Mouse (Mus musculus): ENCODE data around the gene Sync. TPM values are rescaled to one million over a fixed set of nuclear protein-coding genes. Genes with fewer than 3 reads are reported as not detected.

Sync gene
- total and polyA plus RNA-seq, 3 experiments, result 0.31 to 0.43 TPM; not detected in 1

GRCm38 (mm10) chr4:129263225-129264021 is 24.0 kb upstream of the Sync start (continued):
- TF ChIP-seq EP300 (IDR thresholded peaks at IDR 0.05; ENCODE audit: low read depth in 1 of 2, low read length in 2 of 2) (peak; percentile 65 to 84), E2F4 (IDR thresholded peaks at IDR 0.05; ENCODE audit: borderline replicate concordance, low read depth, low read length) (no peak), GABPA (IDR thresholded peaks at IDR 0.05; ENCODE audit: low read depth, low read length) (peak; percentile 89), MYB (IDR thresholded peaks at IDR 0.05; ENCODE audit: low read depth, low read length) (no peak), HCFC1 (IDR thresholded peaks at IDR 0.05; ENCODE audit: low read depth, low read length) (no peak; the same call in 1 of the 2 replicates), GATA1 (IDR thresholded peaks at IDR 0.05; ENCODE audit: low read depth, low read length) (peak; percentile 59), MEF2A (IDR thresholded peaks at IDR 0.05; ENCODE audit: extremely low read depth, insufficient replicate concordance, low read depth, low read length, poor library complexity, severe bottlenecking) (no peak), RCOR1 (IDR thresholded peaks at IDR 0.05; ENCODE audit: low read depth, low read length) (peak; percentile 48; the same call in 1 of the 2 replicates), CHD1 (IDR thresholded peaks at IDR 0.05; ENCODE audit: low read depth, low read length) (0 out of 2 replicates have a peak, but pooled peaks have one; percentile 39), ZC3H11A (IDR thresholded peaks at IDR 0.05; ENCODE audit: low read depth, low read length) (no peak), JUND (IDR thresholded peaks at IDR 0.05; ENCODE audit: low read depth, low read length) (peak; percentile 66; the same call in 1 of the 2 replicates)

GRCm38 (mm10) chr4:129266191-129266590 is 21.2 kb upstream of the Sync start:
- no peaks in the 10 kb centered on the region for H3K27me3 ChIP-seq (ENCODE audit: control insufficient read depth in 1 of 2, insufficient read depth in 2 of 2, low read length in 2 of 2)
- H3K79me2 ChIP-seq (ENCODE audit: control insufficient read depth, insufficient read depth, low read length, poor library complexity), result no peaks in the 10 kb centered on the region
- no peak for DNase-seq (ENCODE audit: low read depth, low spot score)
- H3K9ac ChIP-seq (ENCODE audit: control insufficient read depth, low read depth, low read length, poor library complexity, severe bottlenecking), result no peak overlapping the region
- H3K27ac ChIP-seq (ENCODE audit: control insufficient read depth, low read depth, low read length), result no peak overlapping the region
- H3K9me3 ChIP-seq (replicated peaks; ENCODE audit: insufficient read depth, low read length), result no peaks in the 10 kb centered on the region
- peaks cover 0 to 5% of the 10 kb centered on the region in 2 experiments; a peak in 2 of 4 replicates for H3K36me3 ChIP-seq (ENCODE audit: control insufficient read depth in 1 of 2, insufficient read depth in 2 of 2, low read length in 2 of 2)
- H3K4me3 ChIP-seq (ENCODE audit: control insufficient read depth in 1 of 2, insufficient read depth in 1 of 2, low read depth in 2 of 2, low read length in 2 of 2), result no peak overlapping the region
- peaks cover 5 to 15% of the 10 kb centered on the region in 2 experiments; a peak in 3 of 4 replicates for H3K4me1 ChIP-seq (ENCODE audit: control insufficient read depth in 1 of 2, insufficient read depth in 2 of 2, low read length in 2 of 2)
- TF ChIP-seq MAFK (IDR thresholded peaks at IDR 0.05; ENCODE audit: borderline replicate concordance, low read depth, low read length), result no peak

- H3K9me3 ChIP-seq (replicated peaks; ENCODE audit: insufficient read depth, low read length), result no peaks in the 10 kb centered on the region
- H3K27me3 ChIP-seq (ENCODE audit: control insufficient read depth in 1 of 2, insufficient read depth in 2 of 2, low read length in 2 of 2), result no peaks in the 10 kb centered on the region
- no peak overlapping the region for H3K27ac ChIP-seq (ENCODE audit: control insufficient read depth, low read depth, low read length)
- H3K4me3 ChIP-seq (ENCODE audit: control insufficient read depth in 1 of 2, insufficient read depth in 1 of 2, low read depth in 2 of 2, low read length in 2 of 2), result no peak overlapping the region
- no peaks in the 10 kb centered on the region for H3K79me2 ChIP-seq (ENCODE audit: control insufficient read depth, insufficient read depth, low read length, poor library complexity)
- no peak overlapping the region for H3K9ac ChIP-seq (ENCODE audit: control insufficient read depth, low read depth, low read length, poor library complexity, severe bottlenecking)
- H3K4me1 ChIP-seq (ENCODE audit: control insufficient read depth in 1 of 2, insufficient read depth in 2 of 2, low read length in 2 of 2), result peaks cover 5 to 20% of the 10 kb centered on the region in 2 experiments; a peak in 3 of 4 replicates
- peaks cover 0 to 5% of the 10 kb centered on the region in 2 experiments; a peak in 2 of 4 replicates for H3K36me3 ChIP-seq (ENCODE audit: control insufficient read depth in 1 of 2, insufficient read depth in 2 of 2, low read length in 2 of 2)
- no peak for DNase-seq (ENCODE audit: low read depth, low spot score)
- TF ChIP-seq ELF1 (IDR thresholded peaks at IDR 0.05; ENCODE audit: low read depth, low read length) (no peak), SIN3A (IDR thresholded peaks at IDR 0.05; ENCODE audit: low read length) (no peak), MYB (IDR thresholded peaks at IDR 0.05; ENCODE audit: low read depth, low read length) (no peak), GATA1 (IDR thresholded peaks at IDR 0.05; ENCODE audit: low read depth, low read length) (no peak), RCOR1 (IDR thresholded peaks at IDR 0.05; ENCODE audit: low read depth, low read length) (no peak), SMC3 (IDR thresholded peaks at IDR 0.05; ENCODE audit: low read depth, low read length) (no peak), JUND (IDR thresholded peaks at IDR 0.05; ENCODE audit: low read depth, low read length) (no peak), UBTF (IDR thresholded peaks at IDR 0.05; ENCODE audit: borderline replicate concordance, insufficient read depth, low read depth, low read length) (no peak), TCF12 (IDR thresholded peaks at IDR 0.05; ENCODE audit: low read depth, low read length) (no peak)
Observed at GRCm38 (mm10) chr4:129266821-129267220, 20.6 kb upstream of the Sync start.

All from MEL (cell line).